Mouse (Mus musculus) forebrain, embryonic 13.5 days (tissue): ENCODE data around the gene Mdfic. TPM values are rescaled to one million over a fixed set of nuclear protein-coding genes. Genes with fewer than 3 reads are reported as not detected.

Experiments used
- ATAC-seq: fragments of 200-750 bp; cut with Nextera tagmentation; 2 replicates; pipeline ENCODE4 v1.8.0; 2017
- H3K27ac ChIP-seq: fragments of 300-500 bp; sonication (generic); 2 replicates; pipeline ENCODE4 v1.5.1; 2015; ENCODE audit warnings: inconsistent platforms, mild to moderate bottlenecking, moderate library complexity
- H3K27me3 ChIP-seq: fragments of 300-500 bp; sonication (generic); 2 replicates; pipeline ENCODE4 v1.6.1; 2015; ENCODE audit warnings: mild to moderate bottlenecking, inconsistent platforms
- H3K36me3 ChIP-seq: fragments of 300-500 bp; sonication (generic); 2 replicates; pipeline ENCODE4 v1.6.1; 2015; ENCODE audit warnings: mild to moderate bottlenecking, inconsistent platforms; ENCODE audit not compliant: poor library complexity, severe bottlenecking
- H3K4me1 ChIP-seq: fragments of 300-500 bp; sonication (generic); 2 replicates; pipeline ENCODE4 v1.6.1; 2015; ENCODE audit warnings: inconsistent platforms
- H3K4me2 ChIP-seq: fragments of 300-500 bp; sonication (generic); 2 replicates; pipeline ENCODE4 v1.6.1; 2015; ENCODE audit warnings: inconsistent platforms, mild to moderate bottlenecking, moderate library complexity
- H3K4me3 ChIP-seq: fragments of 300-500 bp; sonication (generic); 2 replicates; pipeline ENCODE4 v1.5.1; 2015; ENCODE audit warnings: mild to moderate bottlenecking, inconsistent platforms
- H3K9ac ChIP-seq: fragments of 300-500 bp; sonication (generic); 2 replicates; pipeline ENCODE4 v1.6.1; 2015; ENCODE audit warnings: mild to moderate bottlenecking, inconsistent platforms
- H3K9me3 ChIP-seq: fragments of 300-500 bp; sonication (generic); replicated peaks from 2 replicates; pipeline ENCODE4 v1.6.1; 2016; ENCODE audit warnings: inconsistent platforms
- WGBS: fragments of 180-500 bp; shearing (Covaris S2); methylation state at CpG from one replicate; pipeline ENCODE4 v1.1.7; 2015; 5-methylcytosine and 5-hydroxymethylcytosine counted together
- polyA plus RNA-seq: library from polyadenylated mRNA; unstranded; fragments of >200 nt; fragmentation: Nextera tagmentation; extraction: Ambion mirVana; gene quantifications from 2 replicates; pipeline ENCODE4 v1.2.1, GENCODE M21; 2015

Mdfic gene
- polyA plus RNA-seq, 1 experiment from 2014 or later = 1.7 TPM

- no peak overlapping the region; the same call in 1 of the 2 replicates for H3K27ac ChIP-seq
- H3K4me2 ChIP-seq = peak overlapping the region; percentile 25; the same call in 1 of the 2 replicates
- H3K27me3 ChIP-seq = no peaks in the 10 kb centered on the region
- no peaks in the 10 kb centered on the region for H3K9me3 ChIP-seq
- H3K4me3 ChIP-seq = no peak overlapping the region
- 7% methylated on average over 6 of the region's 6 CpGs for WGBS
- H3K4me1 ChIP-seq = peaks cover 24% of the 10 kb centered on the region
- ATAC-seq = peak; percentile 93
- no peaks in the 10 kb centered on the region for H3K36me3 ChIP-seq
- H3K9ac ChIP-seq = no peak overlapping the region
Measured at GRCm38 (mm10) chr6:15745313-15745712, 24.9 kb downstream of the Mdfic start.

- Histone ChIP-seq H3K4me1 (peaks cover 24% of the 10 kb centered on the region), H3K4me2 (no peak overlapping the region), H3K27me3 (no peaks in the 10 kb centered on the region), H3K9ac (no peak overlapping the region), H3K9me3 (no peaks in the 10 kb centered on the region), H3K4me3 (no peak overlapping the region), H3K36me3 (no peaks in the 10 kb centered on the region), H3K27ac (no peak overlapping the region; the same call in 1 of the 2 replicates)
- peak; percentile 28; the same call in 1 of the 2 replicates for ATAC-seq
- WGBS = 63% methylated on average over 5 of the region's 5 CpGs
Measured at GRCm38 (mm10) chr6:15745891-15746290, 25.4 kb downstream of the Mdfic start.

GRCm38 (mm10) chr6:15747396-15748155 lies 27.1 kb downstream of the Mdfic start:
- H3K27ac ChIP-seq = no peak overlapping the region
- no peaks in the 10 kb centered on the region for H3K36me3 ChIP-seq
- no peak overlapping the region for H3K4me2 ChIP-seq
- no peaks in the 10 kb centered on the region for H3K9me3 ChIP-seq
- 93% methylated on average over 5 of the region's 5 CpGs for WGBS
- no peak for ATAC-seq
- H3K27me3 ChIP-seq = no peaks in the 10 kb centered on the region
- no peak overlapping the region for H3K9ac ChIP-seq
- peaks cover 24% of the 10 kb centered on the region for H3K4me1 ChIP-seq
- no peak overlapping the region for H3K4me3 ChIP-seq

- 93% methylated on average over 1 of the region's 1 CpGs for WGBS
- Histone ChIP-seq H3K9ac (no peak overlapping the region), H3K27ac (no peak overlapping the region), H3K36me3 (no peaks in the 10 kb centered on the region), H3K27me3 (no peaks in the 10 kb centered on the region), H3K4me2 (no peak overlapping the region), H3K4me3 (no peak overlapping the region), H3K4me1 (peaks cover 22% of the 10 kb centered on the region), H3K9me3 (no peaks in the 10 kb centered on the region)
- no peak for ATAC-seq
Measured at GRCm38 (mm10) chr6:15748236-15748635, 27.8 kb downstream of the Mdfic start.

GRCm38 (mm10) chr6:15748943-15749342 lies 28.5 kb downstream of the Mdfic start:
- H3K4me3 ChIP-seq = no peak overlapping the region
- no peaks in the 10 kb centered on the region for H3K9me3 ChIP-seq
- no peaks in the 10 kb centered on the region for H3K27me3 ChIP-seq
- H3K27ac ChIP-seq = no peak overlapping the region
- no peak for ATAC-seq
- 93% methylated on average over 2 of the region's 2 CpGs for WGBS
- H3K9ac ChIP-seq = no peak overlapping the region
- H3K36me3 ChIP-seq = no peaks in the 10 kb centered on the region
- H3K4me2 ChIP-seq = no peak overlapping the region
- peaks cover 15% of the 10 kb centered on the region for H3K4me1 ChIP-seq

GRCm38 (mm10) chr6:15750101-15750500 lies 29.6 kb downstream of the Mdfic start:
- Histone ChIP-seq H3K4me2 (no peak overlapping the region), H3K4me3 (no peak overlapping the region), H3K9ac (no peak overlapping the region), H3K9me3 (no peaks in the 10 kb centered on the region), H3K36me3 (no peaks in the 10 kb centered on the region), H3K27me3 (no peaks in the 10 kb centered on the region), H3K27ac (no peak overlapping the region), H3K4me1 (peaks cover 10% of the 10 kb centered on the region)
- ATAC-seq = no peak
- 84% methylated on average over 5 of the region's 5 CpGs for WGBS

GRCm38 (mm10) chr6:15751375-15751774 lies 30.9 kb downstream of the Mdfic start:
- no peaks in the 10 kb centered on the region for H3K27me3 ChIP-seq
- WGBS = 93% methylated on average over 2 of the region's 2 CpGs
- H3K36me3 ChIP-seq = no peaks in the 10 kb centered on the region
- no peaks in the 10 kb centered on the region for H3K9me3 ChIP-seq
- H3K4me3 ChIP-seq = no peak overlapping the region
- ATAC-seq = no peak
- H3K4me2 ChIP-seq = no peak overlapping the region
- H3K4me1 ChIP-seq = no peaks in the 10 kb centered on the region
- no peak overlapping the region for H3K27ac ChIP-seq
- no peak overlapping the region for H3K9ac ChIP-seq

- 89% methylated on average over 5 of the region's 5 CpGs for WGBS
- no peaks in the 10 kb centered on the region for H3K36me3 ChIP-seq
- no peaks in the 10 kb centered on the region for H3K27me3 ChIP-seq
- no peak overlapping the region for H3K4me2 ChIP-seq
- no peak overlapping the region for H3K9ac ChIP-seq
- H3K4me3 ChIP-seq = no peak overlapping the region
- ATAC-seq = no peak
- no peaks in the 10 kb centered on the region for H3K9me3 ChIP-seq
- H3K4me1 ChIP-seq = no peaks in the 10 kb centered on the region
- H3K27ac ChIP-seq = no peak overlapping the region
Measured at GRCm38 (mm10) chr6:15752160-15752559, 31.7 kb downstream of the Mdfic start.

GRCm38 (mm10) chr6:15753208-15753607 lies 32.7 kb downstream of the Mdfic start:
- Histone ChIP-seq H3K27me3 (no peaks in the 10 kb centered on the region), H3K4me3 (no peak overlapping the region), H3K4me2 (no peak overlapping the region)

GRCm38 (mm10) chr6:15758394-15758793 lies 37.9 kb downstream of the Mdfic start:
- Histone ChIP-seq H3K4me1 (no peaks in the 10 kb centered on the region), H3K36me3 (no peaks in the 10 kb centered on the region), H3K4me3 (no peak overlapping the region), H3K27me3 (no peaks in the 10 kb centered on the region), H3K9me3 (no peaks in the 10 kb centered on the region), H3K4me2 (no peak overlapping the region), H3K9ac (no peak overlapping the region), H3K27ac (no peak overlapping the region)
- no peak for ATAC-seq
- WGBS = 90% methylated on average over 3 of the region's 3 CpGs

More at GRCm38 (mm10) chr6:15753208-15753607, 32.7 kb downstream of the Mdfic start:
- no peak overlapping the region for H3K27ac ChIP-seq
- H3K9me3 ChIP-seq = no peaks in the 10 kb centered on the region
- no peak for ATAC-seq
- H3K4me1 ChIP-seq = no peaks in the 10 kb centered on the region
- no peaks in the 10 kb centered on the region for H3K36me3 ChIP-seq
- no peak overlapping the region for H3K9ac ChIP-seq

GRCm38 (mm10) chr6:15760750-15761149 lies 40.3 kb downstream of the Mdfic start:
- Histone ChIP-seq H3K4me1 (no peaks in the 10 kb centered on the region), H3K4me3 (no peak overlapping the region), H3K4me2 (no peak overlapping the region), H3K27ac (no peak overlapping the region), H3K27me3 (no peaks in the 10 kb centered on the region), H3K9ac (no peak overlapping the region), H3K36me3 (no peaks in the 10 kb centered on the region), H3K9me3 (no peaks in the 10 kb centered on the region)
- WGBS = 70% methylated on average over 6 of the region's 6 CpGs
- ATAC-seq = peak; percentile 30; the same call in 1 of the 2 replicates

- no peak for ATAC-seq
- no peak overlapping the region for H3K4me2 ChIP-seq
- H3K27me3 ChIP-seq = no peaks in the 10 kb centered on the region
- no peak overlapping the region for H3K4me3 ChIP-seq
- H3K9me3 ChIP-seq = no peaks in the 10 kb centered on the region
- 87% methylated on average over 7 of the region's 7 CpGs for whole genome bisulfite sequencing
- no peaks in the 10 kb centered on the region for H3K36me3 ChIP-seq
- no peak overlapping the region for H3K9ac ChIP-seq
- H3K27ac ChIP-seq = no peak overlapping the region
- H3K4me1 ChIP-seq = 0 out of 2 replicates have a peak, but pooled peaks cover 3% of the 10 kb centered on the region
Measured at GRCm38 (mm10) chr6:15764039-15764438, 43.6 kb downstream of the Mdfic start.

- H3K9ac ChIP-seq = no peak overlapping the region
- no peak overlapping the region for H3K4me3 ChIP-seq
- WGBS = 58% methylated on average over 6 of the region's 6 CpGs
Measured at GRCm38 (mm10) chr6:15767460-15767859, 47.0 kb downstream of the Mdfic start.

More at GRCm38 (mm10) chr6:15767460-15767859, 47.0 kb downstream of the Mdfic start:
- Histone ChIP-seq H3K27ac (no peak overlapping the region), H3K27me3 (no peaks in the 10 kb centered on the region), H3K4me2 (no peak overlapping the region), H3K36me3 (no peaks in the 10 kb centered on the region), H3K4me1 (0 out of 2 replicates have a peak, but pooled peaks cover 3% of the 10 kb centered on the region), H3K9me3 (no peaks in the 10 kb centered on the region)
- ATAC-seq = peak; percentile 77
